Mouse (Mus musculus) lung, embryonic 16.5 days (tissue): Measurements from ENCODE around the gene Olfr214. TPM values are rescaled to one million over a fixed set of nuclear protein-coding genes. Genes with fewer than 3 reads are reported as not detected.
"Not testable (repeated sequence)": the region's sequence is repeated elsewhere in the genome, so short reads cannot be mapped to it uniquely, and the experiment has no call there.

Experiments used
- ATAC-seq: fragments of 200-750 bp; cut with Nextera tagmentation; 2 replicates; pipeline ENCODE4 v1.8.0; 2017; ENCODE audit warnings: low read depth, mild to moderate bottlenecking, moderate library complexity
- H3K27ac ChIP-seq: fragments of 300-500 bp; sonication (generic); 2 replicates; pipeline ENCODE4 v1.5.1; 2014; ENCODE audit warnings: mild to moderate bottlenecking, control low read depth, low read length
- H3K27me3 ChIP-seq: fragments of 300-500 bp; sonication (generic); 2 replicates; pipeline ENCODE4 v1.6.1; 2014; ENCODE audit warnings: low read depth, low read length, mixed read lengths; ENCODE audit not compliant: control insufficient read depth, insufficient read depth
- H3K36me3 ChIP-seq: fragments of 300-500 bp; sonication (generic); 2 replicates; pipeline ENCODE4 v1.6.1; 2014; ENCODE audit warnings: low read length; ENCODE audit not compliant: control insufficient read depth, insufficient read depth
- H3K4me1 ChIP-seq: fragments of 300-500 bp; sonication (generic); replicated peaks from 2 replicates; pipeline ENCODE4 v1.6.1; 2014; ENCODE audit warnings: low read length, mixed read lengths; ENCODE audit not compliant: control insufficient read depth, insufficient read depth
- H3K4me2 ChIP-seq: fragments of 300-500 bp; sonication (generic); 2 replicates; pipeline ENCODE4 v1.6.1; 2014; ENCODE audit warnings: low read depth, low read length, control low read depth
- H3K4me3 ChIP-seq: fragments of 300-500 bp; sonication (generic); 2 replicates; pipeline ENCODE4 v1.5.1; 2014; ENCODE audit warnings: mild to moderate bottlenecking, low read length, control low read depth
- H3K9ac ChIP-seq: fragments of 300-500 bp; sonication (generic); 2 replicates; pipeline ENCODE4 v1.6.1; 2014; ENCODE audit warnings: low read length, control low read depth
- H3K9me3 ChIP-seq: fragments of 300-500 bp; sonication (generic); 2 replicates; pipeline ENCODE4 v1.6.1; 2016; ENCODE audit warnings: low read length; ENCODE audit not compliant: control insufficient read depth
- WGBS: fragments of 180-500 bp; shearing (Covaris S2); extraction: QIAGEN DNeasy Blood & Tissue Kit; methylation state at CpG from one replicate; pipeline ENCODE4 v1.1.7; 2014; 5-methylcytosine and 5-hydroxymethylcytosine counted together
- polyA plus RNA-seq: library from polyadenylated mRNA; unstranded; fragments of >200 nt; fragmentation: Nextera tagmentation; extraction: Ambion mirVana; gene quantifications from 2 replicates; pipeline ENCODE4 v1.2.1, GENCODE M21; 2015

The Olfr214 gene
- polyA plus RNA-seq: not detected in 2 replicates

GRCm38 (mm10) chr6:116553935-116554334 lies at the start of gene Olfr214:
Gene Olfr214, plus strand, starts transcription at chr6:116554235.
- Histone ChIP-seq H3K9me3 (no peaks in the 10 kb centered on the region), H3K27ac (no peak within 1 kb of the TSS), H3K27me3 (no peaks in the 10 kb centered on the region), H3K4me2 (no peak within 1 kb of the TSS), H3K9ac (no peak within 1 kb of the TSS), H3K36me3 (no peaks in the 10 kb centered on the region), H3K4me1 (no peaks in the 10 kb centered on the region), H3K4me3 (no peak within 1 kb of the TSS)
- WGBS: 66% methylated on average over 1 of the region's 1 CpGs
- ATAC-seq: no peak

- H3K27me3 ChIP-seq, ATAC-seq, H3K27ac ChIP-seq: not testable (repeated sequence)
These were observed 47.6 kb upstream of the Olfr214 start, which contains the start of gene Olfr212 for GRCm38 (mm10) chr6:116506302-116507003. Gene Olfr212, plus strand, starts transcription at chr6:116506516.

GRCm38 (mm10) chr6:116514832-116515231 lies 39.2 kb upstream of the Olfr214 start:
- Histone ChIP-seq H3K36me3 (no peaks in the 10 kb centered on the region), H3K4me3 (no peak overlapping the region)

More at GRCm38 (mm10) chr6:116506302-116507003, 47.6 kb upstream of the Olfr214 start, which contains the start of gene Olfr212:
- H3K4me3 ChIP-seq, H3K9me3 ChIP-seq, H3K9ac ChIP-seq, H3K4me2 ChIP-seq, H3K36me3 ChIP-seq, H3K4me1 ChIP-seq: not testable (repeated sequence)
- WGBS: 89% methylated on average over 19 of the region's 20 CpGs

GRCm38 (mm10) chr6:116538156-116538555 lies 15.9 kb upstream of the Olfr214 start, which contains the start of gene Olfr213:
Gene Olfr213, plus strand, starts transcription at chr6:116538456.
- Histone ChIP-seq H3K4me3 (no peak within 1 kb of the TSS), H3K4me2 (no peak within 1 kb of the TSS), H3K36me3 (no peaks in the 10 kb centered on the region), H3K27me3 (no peaks in the 10 kb centered on the region), H3K9ac (no peak within 1 kb of the TSS), H3K9me3 (no peaks in the 10 kb centered on the region), H3K4me1 (no peaks in the 10 kb centered on the region), H3K27ac (no peak within 1 kb of the TSS)
- no peak for ATAC-seq
- 81% methylated on average over 1 of the region's 1 CpGs for WGBS

More at GRCm38 (mm10) chr6:116514832-116515231, 39.2 kb upstream of the Olfr214 start:
- peaks cover 2% of the 10 kb centered on the region; the same call in 1 of the 2 replicates for H3K9me3 ChIP-seq
- H3K4me1 ChIP-seq: no peaks in the 10 kb centered on the region
- no peak overlapping the region for H3K4me2 ChIP-seq
- ATAC-seq: no peak
- no peak overlapping the region for H3K9ac ChIP-seq
- H3K27ac ChIP-seq: no peak overlapping the region
- H3K27me3 ChIP-seq: no peaks in the 10 kb centered on the region

- Histone ChIP-seq H3K4me3 (no peak overlapping the region), H3K9me3 (no peaks in the 10 kb centered on the region), H3K4me1 (no peaks in the 10 kb centered on the region), H3K36me3 (no peaks in the 10 kb centered on the region), H3K27me3 (no peaks in the 10 kb centered on the region), H3K27ac (no peak overlapping the region), H3K4me2 (no peak overlapping the region), H3K9ac (no peak overlapping the region)
- 79% methylated on average over 2 of the region's 2 CpGs for WGBS
- ATAC-seq: no peak
These were observed 11.5 kb upstream of the Olfr214 start for GRCm38 (mm10) chr6:116542500-116542899.

- H3K4me3 ChIP-seq, ATAC-seq, H3K9ac ChIP-seq, H3K4me1 ChIP-seq, H3K9me3 ChIP-seq, H3K27ac ChIP-seq, H3K36me3 ChIP-seq, H3K27me3 ChIP-seq, H3K4me2 ChIP-seq: not testable (repeated sequence)
- WGBS: 94% methylated on average over 11 of the region's 11 CpGs
These were observed 3.2 kb upstream of the Olfr214 start, which contains the start of gene Gm5580 for GRCm38 (mm10) chr6:116550841-116551240. Gene Gm5580, plus strand, starts transcription at chr6:116551141.

GRCm38 (mm10) chr6:116554952-116555351 lies 917 bp downstream of the Olfr214 start:
- H3K27ac ChIP-seq: no peak overlapping the region
- no peak overlapping the region for H3K4me3 ChIP-seq
- no peak overlapping the region for H3K9ac ChIP-seq
- no peak overlapping the region for H3K4me2 ChIP-seq
- H3K27me3 ChIP-seq: no peaks in the 10 kb centered on the region
- H3K9me3 ChIP-seq: no peaks in the 10 kb centered on the region
- ATAC-seq: no peak
- no peaks in the 10 kb centered on the region for H3K4me1 ChIP-seq
- H3K36me3 ChIP-seq: no peaks in the 10 kb centered on the region
- 53% methylated on average over 3 of the region's 3 CpGs for WGBS

GRCm38 (mm10) chr6:116569834-116570233 lies 15.8 kb downstream of the Olfr214 start:
- no peak overlapping the region for H3K27ac ChIP-seq
- H3K4me3 ChIP-seq: no peak overlapping the region
- H3K4me2 ChIP-seq: no peak overlapping the region
- no peaks in the 10 kb centered on the region for H3K27me3 ChIP-seq
- no peak overlapping the region for H3K9ac ChIP-seq
- WGBS: 32% methylated on average over 3 of the region's 3 CpGs
- H3K9me3 ChIP-seq: no peaks in the 10 kb centered on the region
- no peaks in the 10 kb centered on the region for H3K4me1 ChIP-seq
- H3K36me3 ChIP-seq: no peaks in the 10 kb centered on the region
- ATAC-seq: no peak

- no peak within 1 kb of the TSS for H3K9ac ChIP-seq
- H3K4me2 ChIP-seq: no peak within 1 kb of the TSS
- H3K27ac ChIP-seq: no peak within 1 kb of the TSS
- WGBS: 66% methylated on average over 4 of the region's 4 CpGs
- no peak for ATAC-seq
- H3K4me3 ChIP-seq: no peak within 1 kb of the TSS
- no peaks in the 10 kb centered on the region for H3K4me1 ChIP-seq
- H3K36me3 ChIP-seq: no peaks in the 10 kb centered on the region
- no peaks in the 10 kb centered on the region for H3K9me3 ChIP-seq
- H3K27me3 ChIP-seq: no peaks in the 10 kb centered on the region
These were observed 30.1 kb downstream of the Olfr214 start, which contains the start of gene Olfr215 for GRCm38 (mm10) chr6:116584095-116584494. Gene Olfr215, minus strand, starts transcription at chr6:116584195.
